Mouse (Mus musculus) embryonic facial prominence, embryonic 11.5 days (tissue): ENCODE measurements around the gene Mindy4. TPM values are rescaled to one million over a fixed set of nuclear protein-coding genes. Genes with fewer than 3 reads are reported as not detected.

Experiments used
- ATAC-seq: fragments of 200-750 bp; cut with Nextera tagmentation; replicated peaks from 2 replicates; pipeline ENCODE4 v1.8.0; 2017; ENCODE audit warnings: low read depth; ENCODE audit not compliant: insufficient number of reproducible peaks, low FRiP score, low TSS enrichment
- DNase-seq: peaks from one replicate; pipeline ENCODE4 v3.0.0-alpha.2; 2015; ENCODE audit warnings: low spot score
- H3K27ac ChIP-seq: fragments of 300-500 bp; sonication (generic); replicated peaks from 2 replicates; pipeline ENCODE4 v1.5.1; 2014; ENCODE audit warnings: mild to moderate bottlenecking, low read depth, low read length, control low read depth
- H3K27me3 ChIP-seq: fragments of 300-500 bp; sonication (generic); 2 replicates; pipeline ENCODE4 v1.6.1; 2014; ENCODE audit warnings: mild to moderate bottlenecking, low read length, moderate library complexity, mixed read lengths; ENCODE audit not compliant: control insufficient read depth, insufficient read depth
- H3K36me3 ChIP-seq: fragments of 300-500 bp; sonication (generic); replicated peaks from 2 replicates; pipeline ENCODE4 v1.6.1; 2014; ENCODE audit warnings: low read depth, mild to moderate bottlenecking, low read length, moderate library complexity, mixed read lengths; ENCODE audit not compliant: control insufficient read depth, insufficient read depth
- H3K4me1 ChIP-seq: fragments of 300-500 bp; sonication (generic); 2 replicates; pipeline ENCODE4 v1.6.1; 2014; ENCODE audit warnings: low read length, mixed read lengths; ENCODE audit not compliant: control insufficient read depth, insufficient read depth
- H3K4me2 ChIP-seq: fragments of 300-500 bp; sonication (generic); 2 replicates; pipeline ENCODE4 v1.6.1; 2014; ENCODE audit warnings: low read depth, mild to moderate bottlenecking, control low read depth, low read length, moderate library complexity
- H3K4me3 ChIP-seq: fragments of 300-500 bp; sonication (generic); 2 replicates; pipeline ENCODE4 v1.5.1; 2014; ENCODE audit warnings: low read depth, low read length, control low read depth
- H3K9ac ChIP-seq: fragments of 300-500 bp; sonication (generic); replicated peaks from 2 replicates; pipeline ENCODE4 v1.6.1; 2014; ENCODE audit warnings: mild to moderate bottlenecking, control low read depth, low read length
- H3K9me3 ChIP-seq: fragments of 300-500 bp; sonication (generic); replicated peaks from 2 replicates; pipeline ENCODE4 v1.6.1; 2016; ENCODE audit warnings: mild to moderate bottlenecking, low read length, inconsistent platforms, mixed read lengths; ENCODE audit not compliant: control insufficient read depth
- WGBS: fragments of 180-500 bp; shearing (Covaris S2); extraction: QIAGEN DNeasy Blood & Tissue Kit; methylation state at CpG from one replicate; pipeline ENCODE4 v1.1.7; 2014; 5-methylcytosine and 5-hydroxymethylcytosine counted together
- polyA plus RNA-seq: library from polyadenylated mRNA; unstranded; fragments of >200 nt; fragmentation: Nextera tagmentation; extraction: Ambion mirVana; gene quantifications from 2 replicates; pipeline ENCODE4 v1.2.1, GENCODE M21; 2014

Mindy4 gene
- polyA plus RNA-seq, 1 experiment from 2014 or later, result 26.0 TPM

- H3K4me1 ChIP-seq, result peaks cover 2% of the 10 kb centered on the region; the same call in 1 of the 2 replicates
- ATAC-seq, result no peak
- no peak overlapping the region for H3K27ac ChIP-seq
- no peaks in the 10 kb centered on the region for H3K9me3 ChIP-seq
- H3K9ac ChIP-seq, result no peak overlapping the region
- no peak overlapping the region for H3K4me2 ChIP-seq
- no peaks in the 10 kb centered on the region for H3K27me3 ChIP-seq
- 84% methylated on average over 3 of the region's 3 CpGs for WGBS
- DNase-seq, result no peak
- H3K4me3 ChIP-seq, result no peak overlapping the region
- no peaks in the 10 kb centered on the region for H3K36me3 ChIP-seq
Measured at GRCm38 (mm10) chr6:55214541-55214940, 11.4 kb downstream of the Mindy4 start.

- Histone ChIP-seq H3K4me1 (no peaks in the 10 kb centered on the region), H3K36me3 (no peaks in the 10 kb centered on the region; the same call in 1 of the 2 replicates), H3K9ac (no peak overlapping the region), H3K27me3 (no peaks in the 10 kb centered on the region), H3K4me2 (no peak overlapping the region), H3K4me3 (no peak overlapping the region), H3K9me3 (no peaks in the 10 kb centered on the region), H3K27ac (no peak overlapping the region)
- DNase-seq, result no peak
- 0 out of 2 replicates have a peak, but pooled peaks have one; percentile 52 for ATAC-seq
- 89% methylated on average over 9 of the region's 9 CpGs for WGBS
Measured at GRCm38 (mm10) chr6:55218232-55218631, 15.0 kb downstream of the Mindy4 start.

- Histone ChIP-seq H3K4me3 (no peak overlapping the region), H3K4me2 (no peak overlapping the region), H3K9ac (no peak overlapping the region), H3K36me3 (no peaks in the 10 kb centered on the region; the same call in 1 of the 2 replicates), H3K27me3 (no peaks in the 10 kb centered on the region), H3K4me1 (no peaks in the 10 kb centered on the region), H3K27ac (no peak overlapping the region), H3K9me3 (no peaks in the 10 kb centered on the region)
- ATAC-seq (no peak), DNase-seq (no peak)
- 93% methylated on average over 8 of the region's 8 CpGs for WGBS
Measured at GRCm38 (mm10) chr6:55223986-55224385, 20.8 kb downstream of the Mindy4 start.

- Histone ChIP-seq H3K27ac (no peak overlapping the region), H3K9ac (no peak overlapping the region)
- WGBS, result 79% methylated on average over 8 of the region's 8 CpGs
Measured at GRCm38 (mm10) chr6:55230048-55230447, 26.9 kb downstream of the Mindy4 start.

GRCm38 (mm10) chr6:55232101-55232500, 28.9 kb downstream of the Mindy4 start:
- no peak for ATAC-seq
- Histone ChIP-seq H3K4me1 (no peaks in the 10 kb centered on the region), H3K4me2 (no peak overlapping the region), H3K27me3 (no peaks in the 10 kb centered on the region), H3K9ac (no peak overlapping the region), H3K9me3 (no peaks in the 10 kb centered on the region), H3K27ac (no peak overlapping the region), H3K36me3 (no peaks in the 10 kb centered on the region), H3K4me3 (no peak overlapping the region)
- no peak for DNase-seq
- WGBS, result 90% methylated on average over 7 of the region's 7 CpGs

More at GRCm38 (mm10) chr6:55230048-55230447, 26.9 kb downstream of the Mindy4 start:
- DNase-seq (no peak), ATAC-seq (no peak)
- Histone ChIP-seq H3K4me3 (no peak overlapping the region), H3K4me2 (no peak overlapping the region), H3K4me1 (no peaks in the 10 kb centered on the region), H3K36me3 (no peaks in the 10 kb centered on the region), H3K27me3 (no peaks in the 10 kb centered on the region), H3K9me3 (no peaks in the 10 kb centered on the region)

- Histone ChIP-seq H3K27ac (no peak overlapping the region), H3K9ac (no peak overlapping the region), H3K4me1 (no peaks in the 10 kb centered on the region), H3K4me2 (no peak overlapping the region), H3K36me3 (no peaks in the 10 kb centered on the region), H3K4me3 (no peak overlapping the region), H3K27me3 (no peaks in the 10 kb centered on the region), H3K9me3 (no peaks in the 10 kb centered on the region)
- WGBS, result 59% methylated on average over 3 of the region's 3 CpGs
- ATAC-seq (no peak), DNase-seq (peak; percentile 86)
Measured at GRCm38 (mm10) chr6:55232524-55233264, 29.5 kb downstream of the Mindy4 start.

- H3K36me3 ChIP-seq, result no peaks in the 10 kb centered on the region
- no peak overlapping the region for H3K9ac ChIP-seq
- H3K27ac ChIP-seq, result no peak overlapping the region
- ATAC-seq (no peak), DNase-seq (no peak)
- no peak overlapping the region for H3K4me2 ChIP-seq
- no peak overlapping the region for H3K4me3 ChIP-seq
- H3K9me3 ChIP-seq, result no peaks in the 10 kb centered on the region
- no peaks in the 10 kb centered on the region for H3K27me3 ChIP-seq
- H3K4me1 ChIP-seq, result no peaks in the 10 kb centered on the region
- WGBS, result 90% methylated on average over 5 of the region's 5 CpGs
Measured at GRCm38 (mm10) chr6:55233326-55233725, 30.1 kb downstream of the Mindy4 start.

- no peaks in the 10 kb centered on the region for H3K36me3 ChIP-seq
Measured at GRCm38 (mm10) chr6:55234636-55235035, 31.5 kb downstream of the Mindy4 start.

More at GRCm38 (mm10) chr6:55234636-55235035, 31.5 kb downstream of the Mindy4 start:
- no peak overlapping the region for H3K4me2 ChIP-seq
- ATAC-seq, result no peak
- H3K27ac ChIP-seq, result no peak overlapping the region
- H3K4me1 ChIP-seq, result no peaks in the 10 kb centered on the region
- WGBS, result 81% methylated on average over 6 of the region's 6 CpGs
- no peak for DNase-seq
- H3K9me3 ChIP-seq, result no peaks in the 10 kb centered on the region
- H3K4me3 ChIP-seq, result no peak overlapping the region
- no peak overlapping the region for H3K9ac ChIP-seq
- no peaks in the 10 kb centered on the region for H3K27me3 ChIP-seq
